Mouse (Mus musculus): Measurements from ENCODE around the gene Prpf4b. TPM values are rescaled to one million over a fixed set of nuclear protein-coding genes. Genes with fewer than 3 reads are reported as not detected.
"Not testable (repeated sequence)": the region's sequence is repeated elsewhere in the genome, so short reads cannot be mapped to it uniquely, and the experiment has no call there.

Prpf4b gene
- total and polyA plus RNA-seq, 2 experiments from 2014 or later = 37.5 to 65.2 TPM

- no peak for TF ChIP-seq CTCF (IDR thresholded peaks at IDR 0.05)
- H3K4me2 ChIP-seq (ENCODE audit: low read depth, low read length, poor library complexity, severe bottlenecking) = no peak overlapping the region
- H3K27me3 ChIP-seq (ENCODE audit: insufficient read depth, low read length) = no peaks in the 10 kb centered on the region
- no peak overlapping the region for H3K4me3 ChIP-seq (ENCODE audit: low read depth, low read length)
- H3K9me3 ChIP-seq (ENCODE audit: low read length) = 0 out of 2 replicates have a peak, but pooled peaks cover 7% of the 10 kb centered on the region
- H3K9ac ChIP-seq (replicated peaks; ENCODE audit: low read length, poor library complexity, severe bottlenecking) = no peak overlapping the region
- DNase-seq (ENCODE audit: low spot score) (no peak), ATAC-seq (ENCODE audit: low FRiP score) (no peak)
- 65% methylated on average over 5 of the region's 5 CpGs for WGBS
- no peaks in the 10 kb centered on the region for H3K4me1 ChIP-seq (ENCODE audit: insufficient read depth, low read length)
- no peaks in the 10 kb centered on the region for H3K36me3 ChIP-seq (ENCODE audit: insufficient read depth, low read length)
- no peak overlapping the region for H3K27ac ChIP-seq (ENCODE audit: low read depth, low read length)
These were observed 23.8 kb upstream of the Prpf4b start for GRCm38 (mm10) chr13:34851191-34851784.

DNA sequence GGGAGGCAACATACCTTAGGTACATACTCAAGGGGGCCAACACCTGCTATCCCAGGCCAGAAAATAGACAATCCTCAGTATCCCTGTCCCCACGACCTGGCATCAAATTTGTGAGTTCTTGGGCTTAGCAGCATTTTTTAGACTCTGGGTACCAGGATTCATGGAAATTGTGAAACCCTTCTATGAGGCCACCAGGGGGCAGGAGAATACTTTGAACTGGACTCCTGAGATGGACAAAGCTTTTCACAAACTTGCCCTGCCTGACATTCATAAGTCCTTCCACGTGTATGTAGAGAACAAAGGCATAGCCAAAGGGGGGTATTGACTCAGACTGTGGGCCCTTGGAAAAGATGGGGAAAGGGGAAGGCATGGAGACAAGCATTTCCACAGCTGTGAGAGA, 17.6 kb upstream of the Prpf4b start:
- Histone ChIP-seq H3K4me3 (ENCODE audit: low read depth, low read length) (no peak overlapping the region), H3K4me2 (ENCODE audit: low read depth, low read length, poor library complexity, severe bottlenecking) (no peak overlapping the region), H3K9ac (replicated peaks; ENCODE audit: low read length, poor library complexity, severe bottlenecking) (no peak overlapping the region), H3K27me3 (ENCODE audit: insufficient read depth, low read length) (no peaks in the 10 kb centered on the region), H3K36me3 (ENCODE audit: insufficient read depth, low read length) (no peaks in the 10 kb centered on the region), H3K27ac (ENCODE audit: low read depth, low read length) (no peak overlapping the region), H3K9me3 (ENCODE audit: low read length) (0 out of 2 replicates have a peak, but pooled peaks cover 7% of the 10 kb centered on the region), H3K4me1 (ENCODE audit: insufficient read depth, low read length) (no peaks in the 10 kb centered on the region)
- ATAC-seq (ENCODE audit: low FRiP score) = no peak
- peak; percentile 44 for TF ChIP-seq CTCF (IDR thresholded peaks at IDR 0.05)
- DNase-seq (ENCODE audit: low spot score) = no peak
- WGBS = 35% methylated on average over 2 of the region's 2 CpGs

DNA sequence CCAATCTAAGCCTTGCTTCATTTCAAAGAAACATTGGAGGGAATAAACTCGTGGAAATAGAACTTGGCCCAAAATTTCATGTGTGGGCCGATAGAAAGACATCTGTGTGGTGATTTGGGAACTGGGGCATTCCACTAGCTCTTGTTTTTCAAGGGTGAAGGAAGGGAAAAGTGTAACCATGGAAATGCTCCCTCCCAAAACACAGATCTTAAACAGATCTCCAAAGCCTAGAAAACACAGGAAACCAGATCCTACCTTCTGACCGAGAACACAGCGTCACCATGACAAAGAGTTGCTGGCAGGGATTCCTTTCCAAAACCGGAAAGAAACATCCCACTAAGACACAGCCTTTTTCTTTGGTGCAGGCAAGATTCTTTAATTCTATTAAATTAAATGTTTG, 15.7 kb upstream of the Prpf4b start:
- H3K4me2 ChIP-seq (ENCODE audit: low read depth, low read length, poor library complexity, severe bottlenecking) = no peak overlapping the region
- H3K4me3 ChIP-seq (ENCODE audit: low read depth, low read length) = no peak overlapping the region
- TF ChIP-seq CTCF (IDR thresholded peaks at IDR 0.05) = no peak
- 82% methylated on average over 5 of the region's 5 CpGs for WGBS
- H3K27ac ChIP-seq (ENCODE audit: low read depth, low read length) = no peak overlapping the region
- DNase-seq (ENCODE audit: low spot score) (no peak), ATAC-seq (ENCODE audit: low FRiP score) (no peak)
- H3K9ac ChIP-seq (replicated peaks; ENCODE audit: low read length, poor library complexity, severe bottlenecking) = no peak overlapping the region
- no peaks in the 10 kb centered on the region for H3K27me3 ChIP-seq (ENCODE audit: insufficient read depth, low read length)
- H3K36me3 ChIP-seq (ENCODE audit: insufficient read depth, low read length) = no peaks in the 10 kb centered on the region
- no peaks in the 10 kb centered on the region for H3K4me1 ChIP-seq (ENCODE audit: insufficient read depth, low read length)
- H3K9me3 ChIP-seq (ENCODE audit: low read length) = 0 out of 2 replicates have a peak, but pooled peaks cover 5% of the 10 kb centered on the region

DNA sequence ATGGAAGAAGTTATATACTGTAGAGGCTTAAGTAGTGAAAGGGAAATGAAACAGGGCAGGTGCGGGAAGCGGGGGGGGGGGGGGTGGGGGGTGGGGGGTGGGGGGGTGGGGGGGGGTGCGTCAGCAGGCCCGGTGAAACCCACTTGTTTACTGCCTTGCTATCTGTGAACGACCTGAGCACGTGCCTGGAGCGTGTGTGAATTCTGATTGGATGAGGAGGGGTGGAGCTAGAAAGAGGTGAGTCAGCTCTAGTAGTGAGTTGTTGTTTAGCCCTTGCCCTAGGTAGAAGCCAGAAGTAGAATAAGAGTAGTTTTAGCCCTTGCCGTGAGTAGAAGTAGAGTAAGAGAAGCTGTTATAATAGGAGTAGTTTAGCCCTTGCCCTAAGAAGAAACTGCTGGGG, 13.9 kb upstream of the Prpf4b start:
- not testable (repeated sequence) for H3K4me3 ChIP-seq (ENCODE audit: low read depth, low read length); H3K36me3 ChIP-seq (ENCODE audit: insufficient read depth, low read length); H3K9me3 ChIP-seq (ENCODE audit: low read length); H3K27me3 ChIP-seq (ENCODE audit: insufficient read depth, low read length); DNase-seq (ENCODE audit: low spot score); ATAC-seq (ENCODE audit: low FRiP score); H3K27ac ChIP-seq (ENCODE audit: low read depth, low read length); H3K4me1 ChIP-seq (ENCODE audit: insufficient read depth, low read length); H3K4me2 ChIP-seq (ENCODE audit: low read depth, low read length, poor library complexity, severe bottlenecking); H3K9ac ChIP-seq (replicated peaks; ENCODE audit: low read length, poor library complexity, severe bottlenecking)
- WGBS = 65% methylated on average over 5 of the region's 8 CpGs

DNA sequence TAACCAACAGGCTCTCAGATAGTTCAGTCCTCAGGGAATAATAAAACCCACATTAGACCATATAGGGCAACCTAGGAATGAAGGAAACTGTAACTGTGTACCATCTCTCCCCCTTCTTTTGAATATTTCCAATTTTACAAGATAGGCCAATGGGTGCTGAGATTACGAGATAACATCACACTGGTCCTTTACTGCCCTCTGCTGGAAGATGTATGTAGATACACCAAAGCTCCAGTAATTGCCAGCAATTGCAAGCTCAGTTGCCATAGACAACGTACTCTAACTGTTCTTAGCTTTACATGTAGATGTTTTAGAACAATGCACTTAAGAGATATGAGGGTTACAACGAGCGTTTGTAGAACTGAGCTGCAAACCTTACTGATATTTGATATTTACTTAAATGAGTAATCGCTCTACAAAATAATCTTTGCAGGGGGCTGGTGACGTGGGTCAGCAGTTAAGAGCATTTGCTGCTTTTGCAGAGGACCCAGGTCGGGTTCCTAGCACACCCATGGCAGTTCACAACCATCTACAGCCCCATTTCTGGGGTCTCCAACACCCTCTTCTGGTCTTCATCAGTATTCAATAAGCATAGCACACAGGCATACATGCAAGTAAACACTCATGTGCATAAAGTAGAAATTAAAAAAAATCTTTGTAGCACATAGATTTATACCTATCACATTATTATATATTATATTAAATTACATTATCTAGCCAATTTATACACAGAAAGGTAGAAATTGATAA, 10.5 kb upstream of the Prpf4b start:
- TF ChIP-seq CTCF (IDR thresholded peaks at IDR 0.05) = peak; percentile 96
- Histone ChIP-seq H3K4me3 (ENCODE audit: low read depth, low read length) (no peak overlapping the region), H3K9ac (replicated peaks; ENCODE audit: low read length, poor library complexity, severe bottlenecking) (no peak overlapping the region), H3K9me3 (ENCODE audit: low read length) (no peaks in the 10 kb centered on the region), H3K36me3 (ENCODE audit: insufficient read depth, low read length) (no peaks in the 10 kb centered on the region), H3K4me1 (ENCODE audit: insufficient read depth, low read length) (no peaks in the 10 kb centered on the region), H3K27ac (ENCODE audit: low read depth, low read length) (no peak overlapping the region), H3K27me3 (ENCODE audit: insufficient read depth, low read length) (no peaks in the 10 kb centered on the region), H3K4me2 (ENCODE audit: low read depth, low read length, poor library complexity, severe bottlenecking) (no peak overlapping the region)
- DNase-seq (ENCODE audit: low spot score) (peak; percentile 93), ATAC-seq (ENCODE audit: low FRiP score) (peak; percentile 60)
- WGBS = 38% methylated on average over 7 of the region's 7 CpGs
